Mouse (Mus musculus) thymus, postnatal 36 days (tissue): ENCODE measurements around the gene Rsl24d1.
"Not testable (repeated sequence)": the region's sequence is repeated elsewhere in the genome, so short reads cannot be mapped to it uniquely, and the experiment has no call there.

Source experiments
- DNase-seq, 2 experiments: peaks; one replicate each; pipeline ENCODE4 v3.0.0; 2022; ENCODE audit warnings: mixed read lengths in 2 of 2

Rsl24d1 gene

GRCm38 (mm10) chr9:73102181-73102580 is 11.0 kb upstream of the Rsl24d1 start, which contains the start of gene Gm20509:
Gene Gm20509 (plus strand): TSS chr9:73102470.
- DNase-seq, result no peak

DNA sequence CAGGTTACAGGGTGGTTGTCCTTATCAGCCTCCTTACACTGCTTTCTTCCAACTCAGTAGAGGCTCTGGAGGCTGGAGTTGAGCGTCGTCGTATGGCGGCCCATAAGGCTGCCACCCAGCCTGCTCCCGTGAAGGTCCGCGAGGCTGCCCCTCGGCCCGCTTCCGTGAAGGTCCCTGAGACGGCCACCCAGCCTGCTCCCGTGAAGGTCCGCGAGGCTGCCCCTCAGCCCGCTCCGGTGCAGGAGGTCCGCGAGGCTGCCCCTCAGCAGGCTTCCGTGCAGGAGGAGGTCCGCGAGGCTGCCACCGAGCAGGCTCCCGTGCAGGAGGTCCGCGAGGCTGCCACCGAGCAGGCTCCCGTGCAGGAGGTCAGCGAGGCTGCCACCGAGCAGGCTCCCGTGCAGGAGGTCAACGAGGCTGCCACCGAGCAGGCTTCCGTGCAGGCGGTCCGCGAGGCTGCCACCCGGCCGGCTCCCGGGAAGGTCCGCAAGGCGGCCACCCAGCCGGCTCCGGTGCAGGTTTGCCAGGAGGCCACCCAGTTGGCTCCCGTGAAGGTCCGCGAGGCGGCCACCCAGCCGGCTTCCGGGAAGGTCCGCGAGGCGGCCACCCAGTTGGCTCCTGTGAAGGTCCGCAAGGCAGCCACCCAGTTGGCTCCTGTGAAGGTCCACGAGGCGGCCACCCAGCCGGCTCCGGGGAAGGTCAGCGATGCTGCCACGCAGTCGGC is 9.9 kb upstream of the Rsl24d1 start:
- DNase-seq, result no peak

DNA sequence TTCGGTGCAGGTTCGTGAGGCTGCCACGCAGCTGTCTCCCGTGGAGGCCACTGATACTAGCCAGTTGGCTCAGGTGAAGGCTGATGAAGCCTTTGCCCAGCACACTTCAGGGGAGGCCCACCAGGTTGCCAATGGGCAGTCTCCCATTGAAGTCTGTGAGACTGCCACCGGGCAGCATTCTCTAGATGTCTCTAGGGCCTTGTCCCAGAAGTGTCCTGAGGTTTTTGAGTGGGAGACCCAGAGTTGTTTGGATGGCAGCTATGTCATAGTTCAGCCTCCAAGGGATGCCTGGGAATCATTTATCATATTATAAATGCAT is 9.4 kb upstream of the Rsl24d1 start:
- DNase-seq, result no peak

GRCm38 (mm10) chr9:73105141-73105540 is 8.1 kb upstream of the Rsl24d1 start:
- no peak for DNase-seq

DNA sequence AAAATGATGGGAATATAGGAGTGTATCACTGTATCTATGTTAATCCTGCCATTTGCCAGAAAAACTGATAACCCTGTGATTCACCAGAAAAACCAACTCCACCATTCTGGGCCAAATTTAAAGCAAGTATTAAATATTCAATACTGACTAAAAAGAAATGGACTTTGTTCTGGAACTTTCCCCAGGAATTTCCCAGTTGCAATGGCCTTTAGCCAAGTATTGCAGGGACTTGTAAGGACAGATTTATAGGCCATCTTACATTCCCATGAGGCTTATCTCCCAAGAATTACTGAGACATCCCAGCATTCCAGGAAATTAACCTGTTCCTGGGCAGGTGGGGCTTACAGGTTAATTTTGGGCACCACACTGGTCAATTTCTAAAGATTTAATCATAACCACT is 7.5 kb upstream of the Rsl24d1 start:
- DNase-seq, result no peak

GRCm38 (mm10) chr9:73116704-73117103 is 3.5 kb downstream of the Rsl24d1 start:
- DNase-seq, result not testable (repeated sequence)

- DNase-seq, result no peak
These were observed 4.8 kb downstream of the Rsl24d1 start for GRCm38 (mm10) chr9:73118012-73118411.

- peak; percentile 14 to 18 for DNase-seq
These were observed 8.5 kb downstream of the Rsl24d1 start for GRCm38 (mm10) chr9:73121735-73122134.

DNA sequence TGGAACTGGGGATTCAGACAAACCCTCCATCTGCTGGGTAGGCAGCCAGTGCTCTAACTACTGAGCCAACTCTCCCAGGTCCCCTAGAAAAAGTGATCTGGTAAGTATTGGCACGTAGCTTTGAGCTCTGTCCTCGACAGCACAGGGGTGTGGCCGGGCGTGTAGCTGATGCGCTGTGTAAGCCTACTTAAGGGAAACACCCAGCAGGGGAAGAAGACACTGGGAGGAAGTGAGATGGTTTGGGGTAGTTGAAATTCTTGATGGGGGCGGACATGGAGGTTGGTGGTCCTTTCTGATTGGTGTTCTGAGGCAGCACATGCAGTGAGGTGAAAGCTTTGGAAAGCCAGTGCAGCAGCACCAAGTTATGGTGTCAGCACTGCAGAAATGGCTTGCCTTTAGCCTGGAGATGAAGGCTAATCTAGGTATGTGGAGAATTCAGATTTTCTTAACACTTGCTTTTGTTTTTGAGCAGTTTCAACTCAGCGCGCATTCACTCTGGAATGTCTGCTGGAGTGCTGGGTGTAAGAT is 11.9 kb downstream of the Rsl24d1 start:
- no peak for DNase-seq

DNA sequence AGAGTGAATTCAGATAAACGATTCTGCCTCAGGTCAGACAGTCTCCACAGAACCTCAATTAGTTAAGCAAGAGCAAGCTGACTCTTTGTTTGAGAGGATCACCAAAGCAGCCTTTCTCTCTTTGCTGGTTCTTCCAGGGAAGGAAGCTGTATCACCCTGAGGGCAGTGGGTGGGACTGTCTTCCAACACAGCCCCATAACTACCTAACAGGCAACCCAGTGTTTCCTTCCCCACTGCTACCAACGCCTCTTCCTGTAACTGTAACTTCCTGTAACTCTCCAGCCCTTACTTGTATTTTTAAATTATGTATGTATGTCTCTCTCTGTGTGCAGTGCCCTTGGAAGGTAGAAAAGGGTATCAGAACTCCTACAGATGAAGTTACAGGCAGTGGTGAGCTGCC is 14.2 kb downstream of the Rsl24d1 start:
- DNase-seq, result no peak

- no peak for DNase-seq
These were observed 16.6 kb downstream of the Rsl24d1 start for GRCm38 (mm10) chr9:73129875-73130274.

DNA sequence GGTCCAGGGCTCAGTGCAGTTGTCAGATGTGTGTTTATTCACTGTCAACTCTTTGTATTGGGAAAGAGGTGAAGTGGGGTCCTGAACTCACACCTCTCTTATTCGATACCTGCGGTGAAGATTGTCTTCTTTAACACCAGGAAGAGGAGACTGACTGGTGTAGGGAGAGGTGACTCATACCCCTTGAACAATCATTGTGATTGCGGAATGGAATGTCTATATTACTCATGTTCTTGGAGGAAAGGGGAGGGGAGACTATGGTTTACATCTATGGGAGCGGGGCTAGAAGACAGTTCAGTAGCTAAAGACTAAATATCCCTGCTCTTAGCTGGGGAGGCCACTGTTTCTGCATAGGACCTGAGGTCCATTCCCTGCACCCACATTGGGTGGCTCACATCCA is 17.3 kb downstream of the Rsl24d1 start:
- no peak for DNase-seq

GRCm38 (mm10) chr9:73137341-73137886 is 24.2 kb downstream of the Rsl24d1 start:
- DNase-seq, result no peak

DNA sequence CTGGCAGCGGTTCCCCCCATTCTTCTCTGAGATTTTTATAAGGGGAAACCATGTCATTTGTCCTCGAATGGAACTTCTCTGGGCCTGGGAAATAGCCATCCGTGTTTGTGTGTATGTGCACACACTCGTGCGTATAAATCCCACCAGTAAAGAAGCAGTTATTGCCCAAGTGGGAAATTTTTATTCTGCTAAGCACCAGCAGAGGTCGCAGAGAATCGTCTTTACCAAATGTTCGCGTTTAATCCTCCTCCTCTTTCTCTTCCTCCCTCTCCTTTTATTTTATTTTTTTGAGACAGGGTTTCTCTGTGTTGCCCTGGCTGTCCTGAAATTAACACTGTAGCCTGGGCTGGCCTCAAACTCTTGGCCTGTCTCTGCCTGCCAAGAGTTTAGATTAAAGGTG is 41.1 kb downstream of the Rsl24d1 start:
- DNase-seq, result no peak

DNA sequence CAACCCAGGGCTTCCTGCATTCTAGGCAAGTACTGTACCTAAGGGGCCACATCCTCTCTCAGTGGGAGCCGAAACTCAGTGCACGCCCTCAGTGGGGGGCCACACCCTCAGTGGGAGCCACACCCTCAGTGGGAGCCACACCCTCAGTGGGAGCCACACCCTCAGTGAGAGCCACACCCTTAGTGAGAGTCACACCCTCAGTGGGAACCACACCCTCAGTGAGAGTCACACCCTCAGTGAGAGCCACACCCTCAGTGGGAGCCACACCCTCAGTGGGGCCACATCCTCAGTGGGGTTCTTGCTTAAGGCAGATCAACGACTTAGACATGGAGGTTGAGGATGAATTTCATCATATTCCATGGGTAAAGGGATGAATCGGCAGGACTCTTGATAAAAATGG is 44.7 kb downstream of the Rsl24d1 start:
- peak in 1 of 2 experiments; percentile 6 for DNase-seq

GRCm38 (mm10) chr9:73159265-73159664 is 46.0 kb downstream of the Rsl24d1 start:
- no peak for DNase-seq

- DNase-seq, result peak; percentile 33 to 63
These were observed 49.5 kb downstream of the Rsl24d1 start for GRCm38 (mm10) chr9:73162571-73163333.

DNA sequence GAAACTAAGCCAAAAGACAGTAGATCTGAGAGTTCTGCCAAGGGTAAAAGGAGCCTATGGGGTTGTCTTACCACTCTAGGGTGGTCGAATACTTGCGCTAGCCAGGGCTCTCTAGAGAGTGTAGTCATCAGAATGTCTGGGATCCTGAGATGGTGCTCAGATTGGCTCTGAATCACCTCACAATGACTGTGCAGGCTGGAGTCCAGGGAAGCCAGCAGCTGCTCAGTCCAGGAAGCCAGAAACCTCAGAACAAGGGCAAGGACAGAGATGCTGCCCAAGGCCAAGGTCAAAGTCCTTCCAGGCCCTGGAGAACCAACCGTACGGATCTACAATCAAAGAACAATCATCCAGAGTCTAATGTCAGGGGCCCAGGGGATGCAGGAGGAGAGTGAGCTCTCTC is 52.4 kb downstream of the Rsl24d1 start:
- no peak for DNase-seq
